Mouse (Mus musculus): Measurements from ENCODE around the gene 2810459M11Rik.

- no peak for TF ChIP-seq CTCF (IDR thresholded peaks at IDR 0.05; ENCODE audit: low read depth)
- TF ChIP-seq EP300 (IDR thresholded peaks at IDR 0.05; ENCODE audit: low read depth) = no peak
These were observed 39.6 kb upstream of the 2810459M11Rik start for GRCm38 (mm10) chr1:86006040-86006439.

Measured in liver, embryonic 14.5 days (tissue).